Mouse (Mus musculus) kidney, postnatal 4 days (tissue): ENCODE measurements around the gene Ccdc107.

Source experiments
- DNase-seq, 2 experiments: peaks; one replicate each; pipeline ENCODE4 v3.0.0; 2021; ENCODE audit warnings: mixed read lengths in 2 of 2

Gene Ccdc107

GRCm38 (mm10) chr4:43513300-43513699, 20.6 kb downstream of the Ccdc107 start:
- DNase-seq, result no peak

GRCm38 (mm10) chr4:43513791-43514190, 21.1 kb downstream of the Ccdc107 start:
- DNase-seq, result no peak

GRCm38 (mm10) chr4:43515764-43516708, 23.3 kb downstream of the Ccdc107 start:
- DNase-seq, result no peak

GRCm38 (mm10) chr4:43519551-43519950, 26.9 kb downstream of the Ccdc107 start:
- no peak for DNase-seq

- peak; percentile 93 to 95 for DNase-seq
Measured at GRCm38 (mm10) chr4:43519956-43520355, 27.3 kb downstream of the Ccdc107 start.

- DNase-seq, result peak in 1 of 2 experiments; percentile 53
Measured at GRCm38 (mm10) chr4:43527880-43528279, 35.2 kb downstream of the Ccdc107 start.

- DNase-seq, result peak in 1 of 2 experiments; percentile 53
Measured at GRCm38 (mm10) chr4:43528487-43528886, 35.8 kb downstream of the Ccdc107 start.

- DNase-seq, result peak in 1 of 2 experiments; percentile 27
Measured at GRCm38 (mm10) chr4:43530081-43530501, 37.4 kb downstream of the Ccdc107 start.

- peak; percentile 87 to 90 for DNase-seq
Measured at GRCm38 (mm10) chr4:43530581-43530980, 37.9 kb downstream of the Ccdc107 start.

GRCm38 (mm10) chr4:43533270-43533669, 40.6 kb downstream of the Ccdc107 start:
- DNase-seq, result peak in 1 of 2 experiments; percentile 25

GRCm38 (mm10) chr4:43535628-43536027, 42.9 kb downstream of the Ccdc107 start:
- no peak for DNase-seq

GRCm38 (mm10) chr4:43536031-43536430, 43.3 kb downstream of the Ccdc107 start:
- DNase-seq, result no peak

- no peak for DNase-seq
Measured at GRCm38 (mm10) chr4:43542044-43542443, 49.3 kb downstream of the Ccdc107 start.
